Mouse (Mus musculus) forebrain, embryonic 16.5 days (tissue): ENCODE data around the gene Aldh3b2. TPM values are rescaled to one million over a fixed set of nuclear protein-coding genes. Genes with fewer than 3 reads are reported as not detected.
"Not testable (repeated sequence)": the region's sequence is repeated elsewhere in the genome, so short reads cannot be mapped to it uniquely, and the experiment has no call there.

Experiments
- ATAC-seq: fragments of 200-750 bp; cut with Nextera tagmentation; 2 replicates; pipeline ENCODE4 v1.8.0; 2017; ENCODE audit warnings: mild to moderate bottlenecking, moderate library complexity
- H3K27ac ChIP-seq: fragments of 300-500 bp; sonication (generic); 2 replicates; pipeline ENCODE4 v1.5.1; 2014; ENCODE audit warnings: low read length, control low read depth
- H3K27me3 ChIP-seq: fragments of 300-500 bp; sonication (generic); replicated peaks from 2 replicates; pipeline ENCODE4 v1.6.1; 2014; ENCODE audit warnings: low read length; ENCODE audit not compliant: control insufficient read depth, insufficient read depth
- H3K36me3 ChIP-seq: fragments of 300-500 bp; sonication (generic); 2 replicates; pipeline ENCODE4 v1.6.1; 2014; ENCODE audit not compliant: control insufficient read depth, insufficient read depth
- H3K4me1 ChIP-seq: fragments of 300-500 bp; sonication (generic); replicated peaks from 2 replicates; pipeline ENCODE4 v1.6.1; 2014; ENCODE audit warnings: low read length; ENCODE audit not compliant: control insufficient read depth, insufficient read depth
- H3K4me2 ChIP-seq: fragments of 300-500 bp; sonication (generic); 2 replicates; pipeline ENCODE4 v1.6.1; 2014; ENCODE audit warnings: mild to moderate bottlenecking, low read length, control low read depth
- H3K4me3 ChIP-seq: fragments of 300-500 bp; sonication (generic); replicated peaks from 2 replicates; pipeline ENCODE4 v1.5.1; 2014; ENCODE audit warnings: mild to moderate bottlenecking, low read length, control low read depth
- H3K9ac ChIP-seq: fragments of 300-500 bp; sonication (generic); replicated peaks from 2 replicates; pipeline ENCODE4 v1.6.1; 2014; ENCODE audit warnings: low read depth, low read length, control low read depth
- H3K9me3 ChIP-seq: fragments of 300-500 bp; sonication (generic); 2 replicates; pipeline ENCODE4 v1.6.1; 2016; ENCODE audit warnings: low read length; ENCODE audit not compliant: control insufficient read depth
- WGBS: fragments of 180-500 bp; shearing (Covaris S2); extraction: QIAGEN DNeasy Blood & Tissue Kit; methylation state at CpG from one replicate; pipeline ENCODE4 v1.1.7; 2014; 5-methylcytosine and 5-hydroxymethylcytosine counted together
- polyA plus RNA-seq: library from polyadenylated mRNA; unstranded; fragments of >200 nt; fragmentation: Nextera tagmentation; extraction: Ambion mirVana; gene quantifications from 2 replicates; pipeline ENCODE4 v1.2.1, GENCODE M21; 2015

Aldh3b2 gene
- polyA plus RNA-seq, 1 experiment from 2014 or later: 1.1 TPM

- not testable (repeated sequence) for H3K4me2 ChIP-seq, H3K4me3 ChIP-seq, H3K27me3 ChIP-seq, H3K4me1 ChIP-seq, H3K9ac ChIP-seq, H3K36me3 ChIP-seq, H3K9me3 ChIP-seq, H3K27ac ChIP-seq
- 53% methylated on average over 6 of the region's 6 CpGs for WGBS
- peak; percentile 68 for ATAC-seq
Measured at GRCm38 (mm10) chr19:3974608-3975007, 2.5 kb downstream of the Aldh3b2 start.

- no peaks in the 10 kb centered on the region for H3K27me3 ChIP-seq
- no peaks in the 10 kb centered on the region for H3K9me3 ChIP-seq
- H3K4me2 ChIP-seq: no peak overlapping the region
- no peak overlapping the region for H3K27ac ChIP-seq
- H3K36me3 ChIP-seq: no peaks in the 10 kb centered on the region
- H3K9ac ChIP-seq: no peak overlapping the region
- H3K4me1 ChIP-seq: no peaks in the 10 kb centered on the region
- no peak for ATAC-seq
- H3K4me3 ChIP-seq: no peak overlapping the region
- 74% methylated on average over 2 of the region's 2 CpGs for WGBS
Measured at GRCm38 (mm10) chr19:3975866-3976265, 3.7 kb downstream of the Aldh3b2 start.

- no peak overlapping the region for H3K27ac ChIP-seq
- no peak overlapping the region for H3K4me2 ChIP-seq
- ATAC-seq: peak; percentile 85
- H3K36me3 ChIP-seq: no peaks in the 10 kb centered on the region
- no peaks in the 10 kb centered on the region for H3K9me3 ChIP-seq
- no peaks in the 10 kb centered on the region for H3K27me3 ChIP-seq
- WGBS: 11% methylated on average over 4 of the region's 4 CpGs
- no peak overlapping the region for H3K4me3 ChIP-seq
- H3K9ac ChIP-seq: no peak overlapping the region
- no peaks in the 10 kb centered on the region for H3K4me1 ChIP-seq
Measured at GRCm38 (mm10) chr19:3980309-3980708, 8.2 kb downstream of the Aldh3b2 start.

GRCm38 (mm10) chr19:3980917-3981316, 8.8 kb downstream of the Aldh3b2 start:
- 83% methylated on average over 9 of the region's 9 CpGs for WGBS
- ATAC-seq: no peak
- no peaks in the 10 kb centered on the region for H3K4me1 ChIP-seq
- H3K9ac ChIP-seq: no peak overlapping the region
- no peak overlapping the region for H3K4me2 ChIP-seq
- no peaks in the 10 kb centered on the region for H3K9me3 ChIP-seq
- no peaks in the 10 kb centered on the region for H3K36me3 ChIP-seq
- no peak overlapping the region for H3K27ac ChIP-seq
- no peak overlapping the region for H3K4me3 ChIP-seq
- no peaks in the 10 kb centered on the region for H3K27me3 ChIP-seq

- Histone ChIP-seq H3K4me2 (no peak overlapping the region), H3K27ac (no peak overlapping the region), H3K27me3 (no peaks in the 10 kb centered on the region), H3K4me3 (no peak overlapping the region), H3K9me3 (no peaks in the 10 kb centered on the region), H3K9ac (no peak overlapping the region), H3K36me3 (no peaks in the 10 kb centered on the region), H3K4me1 (no peaks in the 10 kb centered on the region)
- 28% methylated on average over 9 of the region's 9 CpGs for WGBS
- no peak for ATAC-seq
Measured at GRCm38 (mm10) chr19:3983527-3984200, 11.5 kb downstream of the Aldh3b2 start.

GRCm38 (mm10) chr19:3985261-3985681, 13.1 kb downstream of the Aldh3b2 start:
- no peaks in the 10 kb centered on the region for H3K4me1 ChIP-seq
- H3K9me3 ChIP-seq: no peaks in the 10 kb centered on the region
- no peak overlapping the region for H3K4me3 ChIP-seq
- no peaks in the 10 kb centered on the region for H3K36me3 ChIP-seq
- WGBS: 32% methylated on average over 8 of the region's 8 CpGs
- no peak for ATAC-seq
- no peaks in the 10 kb centered on the region for H3K27me3 ChIP-seq
- no peak overlapping the region for H3K9ac ChIP-seq
- H3K27ac ChIP-seq: no peak overlapping the region
- H3K4me2 ChIP-seq: no peak overlapping the region

- WGBS: 10% methylated on average over 8 of the region's 8 CpGs
Measured at GRCm38 (mm10) chr19:3986334-3986733, 14.2 kb downstream of the Aldh3b2 start, which contains the start of gene Acy3. TSS of gene Acy3 (plus strand) at chr19:3986570.

GRCm38 (mm10) chr19:3988066-3988465, 15.9 kb downstream of the Aldh3b2 start:
- WGBS: 86% methylated on average over 14 of the region's 14 CpGs
- H3K4me2 ChIP-seq: no peak overlapping the region
- H3K4me1 ChIP-seq: no peaks in the 10 kb centered on the region
- H3K9me3 ChIP-seq: no peaks in the 10 kb centered on the region
- no peak overlapping the region for H3K27ac ChIP-seq
- no peak overlapping the region for H3K4me3 ChIP-seq
- no peak for ATAC-seq
- H3K9ac ChIP-seq: no peak overlapping the region
- H3K36me3 ChIP-seq: no peaks in the 10 kb centered on the region
- H3K27me3 ChIP-seq: no peaks in the 10 kb centered on the region

More at GRCm38 (mm10) chr19:3986334-3986733, 14.2 kb downstream of the Aldh3b2 start, which contains the start of gene Acy3:
- Histone ChIP-seq H3K27ac (no peak within 1 kb of the TSS), H3K4me2 (no peak within 1 kb of the TSS), H3K36me3 (no peaks in the 10 kb centered on the region), H3K4me3 (no peak within 1 kb of the TSS), H3K9ac (no peak within 1 kb of the TSS), H3K27me3 (no peaks in the 10 kb centered on the region), H3K9me3 (no peaks in the 10 kb centered on the region), H3K4me1 (no peaks in the 10 kb centered on the region)
- ATAC-seq: no peak

- Histone ChIP-seq H3K36me3 (no peaks in the 10 kb centered on the region), H3K27me3 (no peaks in the 10 kb centered on the region), H3K9ac (no peak overlapping the region), H3K4me2 (no peak overlapping the region), H3K4me3 (no peak overlapping the region), H3K4me1 (no peaks in the 10 kb centered on the region), H3K9me3 (no peaks in the 10 kb centered on the region), H3K27ac (no peak overlapping the region)
- no peak for ATAC-seq
- WGBS: 86% methylated on average over 4 of the region's 4 CpGs
Measured at GRCm38 (mm10) chr19:3988750-3989149, 16.6 kb downstream of the Aldh3b2 start.

- H3K4me1 ChIP-seq: no peaks in the 10 kb centered on the region
- WGBS: 73% methylated on average over 6 of the region's 6 CpGs
- H3K4me3 ChIP-seq: no peak overlapping the region
- no peak for ATAC-seq
- H3K36me3 ChIP-seq: no peaks in the 10 kb centered on the region
- H3K9ac ChIP-seq: no peak overlapping the region
- H3K4me2 ChIP-seq: no peak overlapping the region
- H3K27ac ChIP-seq: no peak overlapping the region
- H3K9me3 ChIP-seq: no peaks in the 10 kb centered on the region
- no peaks in the 10 kb centered on the region for H3K27me3 ChIP-seq
Measured at GRCm38 (mm10) chr19:3990804-3991203, 18.7 kb downstream of the Aldh3b2 start.
